Mouse (Mus musculus) kidney, adult 2 months (tissue): ENCODE results near the gene Fam90a1b. TPM values are rescaled to one million over a fixed set of nuclear protein-coding genes. Genes with fewer than 3 reads are reported as not detected.
"Not testable (repeated sequence)": the region's sequence is repeated elsewhere in the genome, so short reads cannot be mapped to it uniquely, and the experiment has no call there.

ENCODE experiments used
- DNase-seq: peaks from one replicate; pipeline ENCODE4 v3.0.0; 2021
- H3K27ac ChIP-seq: fragments of 200-500 bp; 2 replicates; pipeline ENCODE4 v1.5.1; 2012; ENCODE audit warnings: low read depth, low read length, control low read depth, inconsistent platforms; ENCODE audit not compliant: insufficient read depth
- H3K27me3 ChIP-seq: fragments of 200-500 bp; replicated peaks from 2 replicates; pipeline ENCODE4 v1.6.1; 2012; ENCODE audit warnings: mild to moderate bottlenecking, moderate library complexity, low read length, inconsistent platforms; ENCODE audit not compliant: control insufficient read depth, insufficient read depth
- H3K36me3 ChIP-seq: fragments of 200-500 bp; 2 replicates; pipeline ENCODE4 v1.6.1; 2012; ENCODE audit warnings: mild to moderate bottlenecking, moderate library complexity, low read length, inconsistent platforms; ENCODE audit not compliant: control insufficient read depth, insufficient read depth
- H3K4me1 ChIP-seq: fragments of 200-500 bp; 2 replicates; pipeline ENCODE4 v1.6.1; 2011; ENCODE audit warnings: low read length; ENCODE audit not compliant: control insufficient read depth, insufficient read depth
- H3K4me3 ChIP-seq: fragments of 200-500 bp; 2 replicates; pipeline ENCODE4 v1.5.1; 2011; ENCODE audit warnings: mild to moderate bottlenecking, low read depth, low read length, control low read depth; ENCODE audit not compliant: insufficient read depth
- CTCF ChIP-seq: fragments of 200-500 bp; conservative IDR thresholded peaks from 2 replicates; pipeline ENCODE4 v1.5.1; 2011; ENCODE audit warnings: low read depth, mild to moderate bottlenecking, control low read depth, low read length, moderate library complexity, mixed read lengths; ENCODE audit not compliant: insufficient read depth, insufficient read length
- POLR2A ChIP-seq: fragments of 200-500 bp; IDR thresholded peaks from one replicate; pipeline ENCODE4 v1.6.1; 2011; ENCODE audit warnings: low read depth, low read length, control low read depth
- WGBS: fragments of 180-500 bp; shearing (Covaris S2); methylation state at CpG from one replicate; pipeline ENCODE4 v1.1.7; 2018; 5-methylcytosine and 5-hydroxymethylcytosine counted together
- polyA plus RNA-seq: library from polyadenylated mRNA; depleted of rRNA; stranded (reverse); fragments of >200 nt; gene quantifications from 2 replicates; pipeline ENCODE4 v1.2.3, GENCODE M21; 2012; rRNA removed

Fam90a1b gene
- polyA plus RNA-seq, result not detected in 2 replicates

DNA sequence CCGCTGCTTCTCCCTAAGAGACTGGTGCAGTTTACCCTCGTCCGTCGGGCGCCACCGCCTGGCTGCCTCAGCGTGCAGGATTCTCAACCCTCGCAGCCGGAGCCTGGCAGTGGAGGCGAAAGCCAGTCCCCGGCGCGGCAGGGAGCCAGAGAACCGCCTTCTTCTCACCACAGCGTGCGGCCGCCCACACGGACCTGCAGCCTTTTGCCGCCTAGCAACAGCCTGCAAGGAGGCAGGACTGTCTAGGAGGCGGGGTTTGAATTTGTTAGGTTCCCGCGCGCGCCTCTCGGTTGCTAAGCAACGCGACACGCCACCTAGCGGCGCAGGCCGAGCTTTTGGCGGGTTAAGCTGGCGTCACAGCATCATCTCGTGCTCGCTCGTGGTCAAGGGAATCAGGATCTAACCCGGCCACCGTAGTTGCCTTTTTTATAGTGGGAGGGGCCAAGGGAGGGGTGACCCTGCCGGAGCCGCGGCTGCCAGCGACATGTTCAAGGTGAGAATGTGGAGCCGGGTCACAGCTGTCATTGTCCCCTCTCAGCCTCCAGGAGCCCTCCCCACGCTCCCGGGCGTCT is at the start of gene Fam90a1b, which contains the start of gene Apoo:
Gene Fam90a1b (minus strand): TSS at position 108 of the 572 bp plus-strand sequence.
Gene Apoo (plus strand): TSS at position 448 of the 572 bp plus-strand sequence.
- no peaks in the 10 kb centered on the region; the same call in 1 of the 2 replicates for H3K4me1 ChIP-seq
- peak within 1 kb of the TSS; percentile 67 for H3K4me3 ChIP-seq
- TF ChIP-seq POLR2A, result no peak
- TF ChIP-seq CTCF, result peak; percentile 70
- peak within 1 kb of the TSS; percentile 81 for H3K27ac ChIP-seq
- no peaks in the 10 kb centered on the region for H3K27me3 ChIP-seq
- peak; percentile 98 for DNase-seq
- H3K36me3 ChIP-seq, result no peaks in the 10 kb centered on the region
- under 1% methylated on average over 43 of the region's 46 CpGs for WGBS

DNA sequence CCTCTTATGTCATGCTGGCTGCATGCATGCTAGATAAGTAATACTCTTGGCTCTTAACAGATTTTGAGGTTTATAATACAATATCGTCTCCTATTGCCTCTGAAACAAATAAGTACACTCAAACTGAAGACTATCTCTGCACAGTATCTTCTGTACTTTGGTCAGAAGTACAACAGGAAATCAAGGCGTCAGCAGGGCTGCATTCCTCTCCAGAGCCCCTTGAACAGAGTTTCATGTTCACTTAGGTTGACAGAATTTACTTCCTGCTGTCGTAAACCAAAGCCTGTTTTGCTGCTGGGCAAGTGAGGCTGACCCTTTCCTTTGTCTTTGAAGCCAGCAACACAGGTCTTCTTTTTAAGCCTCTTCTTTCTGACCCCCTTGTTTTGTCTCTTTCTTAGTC is 42.4 kb upstream of the Fam90a1b start:
- no peak overlapping the region for H3K27ac ChIP-seq
- no peaks in the 10 kb centered on the region for H3K4me1 ChIP-seq
- TF ChIP-seq CTCF (no peak), POLR2A (no peak)
- H3K36me3 ChIP-seq, result no peaks in the 10 kb centered on the region
- DNase-seq, result peak; percentile 22
- 25% methylated on average over 3 of the region's 3 CpGs for WGBS
- no peaks in the 10 kb centered on the region for H3K27me3 ChIP-seq
- no peak overlapping the region for H3K4me3 ChIP-seq

- H3K4me1 ChIP-seq, result peaks cover 3% of the 10 kb centered on the region; the same call in 1 of the 2 replicates
- no peak for DNase-seq
- H3K36me3 ChIP-seq, result no peaks in the 10 kb centered on the region
- WGBS, result 50% methylated on average over 5 of the region's 5 CpGs
- H3K27ac ChIP-seq, result no peak overlapping the region
- H3K27me3 ChIP-seq, result no peaks in the 10 kb centered on the region
- H3K4me3 ChIP-seq, result no peak overlapping the region
- no peak for TF ChIP-seq CTCF
- no peak for TF ChIP-seq POLR2A
Observed at GRCm38 (mm10) chrX:94378734-94379133, 12.2 kb upstream of the Fam90a1b start.

- DNase-seq, result no peak
- TF ChIP-seq POLR2A, result no peak
- peak overlapping the region; percentile 67 for H3K4me3 ChIP-seq
- H3K36me3 ChIP-seq, result no peaks in the 10 kb centered on the region
- WGBS, result under 1% methylated on average over 15 of the region's 17 CpGs
- H3K27me3 ChIP-seq, result no peaks in the 10 kb centered on the region
- no peaks in the 10 kb centered on the region; the same call in 1 of the 2 replicates for H3K4me1 ChIP-seq
- peak overlapping the region; percentile 81 for H3K27ac ChIP-seq
Observed at GRCm38 (mm10) chrX:94367248-94367647, 671 bp upstream of the Fam90a1b start.

DNA sequence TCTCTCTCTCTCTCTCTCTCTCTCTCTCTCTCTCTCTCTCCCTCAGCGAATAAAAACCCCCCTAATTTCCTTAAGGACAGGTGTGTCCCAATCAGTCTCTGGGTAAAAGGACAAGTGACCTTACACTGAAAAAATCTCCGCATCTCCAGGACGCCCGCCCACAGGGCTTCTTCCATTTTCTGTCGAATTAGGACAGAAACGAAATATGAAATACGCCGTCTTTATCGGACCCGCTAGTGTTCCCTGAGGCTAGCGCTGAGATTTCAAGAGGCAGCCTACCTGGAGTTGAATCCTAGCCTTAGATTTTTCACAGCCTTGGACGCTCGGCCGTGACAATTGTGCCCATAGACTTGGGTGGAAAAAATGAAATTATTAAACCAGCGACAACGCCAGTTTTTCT is 548 bp downstream of the Fam90a1b start:
- WGBS, result 1% methylated on average over 16 of the region's 16 CpGs
- peak; percentile 15 for DNase-seq
- Histone ChIP-seq H3K36me3 (no peaks in the 10 kb centered on the region), H3K27ac (no peak overlapping the region), H3K4me3 (peak overlapping the region; percentile 8; the same call in 1 of the 2 replicates), H3K27me3 (no peaks in the 10 kb centered on the region), H3K4me1 (no peaks in the 10 kb centered on the region; the same call in 1 of the 2 replicates)
- no peak for TF ChIP-seq CTCF
- no peak for TF ChIP-seq POLR2A

- Histone ChIP-seq H3K27me3 (no peaks in the 10 kb centered on the region), H3K4me3 (no peak overlapping the region), H3K36me3 (no peaks in the 10 kb centered on the region), H3K27ac (no peak overlapping the region), H3K4me1 (no peaks in the 10 kb centered on the region; the same call in 1 of the 2 replicates)
- 21% methylated on average over 14 of the region's 14 CpGs for WGBS
- peak; percentile 4 for DNase-seq
- TF ChIP-seq CTCF (no peak), POLR2A (no peak)
Observed at GRCm38 (mm10) chrX:94365381-94365925, 1.1 kb downstream of the Fam90a1b start.

DNA sequence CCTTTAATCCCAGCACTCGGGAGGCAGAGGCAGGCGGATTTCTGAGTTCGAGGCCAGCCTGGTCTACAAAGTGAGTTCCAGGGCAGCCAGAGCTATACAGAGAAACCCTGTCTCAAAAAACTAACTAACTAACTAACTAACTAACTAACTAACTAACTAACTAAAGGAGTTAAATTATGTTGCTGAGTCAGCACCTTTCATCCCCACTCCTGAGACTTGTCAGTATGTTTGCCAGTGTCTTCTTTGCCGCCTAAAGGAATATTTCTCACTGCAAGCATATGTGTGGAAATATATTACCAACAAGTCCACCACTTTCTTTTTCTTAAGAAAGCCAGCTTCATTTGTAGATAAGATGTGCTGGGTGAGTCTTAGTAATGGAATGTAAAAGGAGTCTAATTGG is 22.9 kb downstream of the Fam90a1b start:
- not testable (repeated sequence) for H3K4me3 ChIP-seq, DNase-seq, H3K4me1 ChIP-seq, H3K27ac ChIP-seq, H3K27me3 ChIP-seq, H3K36me3 ChIP-seq
- WGBS, result 80% methylated on average over 4 of the region's 4 CpGs
